Mouse (Mus musculus) heart, adult 2 months (tissue): ENCODE results near the gene Myd88. TPM values are rescaled to one million over a fixed set of nuclear protein-coding genes. Genes with fewer than 3 reads are reported as not detected.
"Not testable (repeated sequence)": the region's sequence is repeated elsewhere in the genome, so short reads cannot be mapped to it uniquely, and the experiment has no call there.

Experiments used
- DNase-seq, 2 experiments: peaks; one replicate each; pipeline ENCODE4 v3.0.0; 2021
- H3K27ac ChIP-seq: fragments of 200-600 bp; 2 replicates; pipeline ENCODE4 v1.8.1; 2022
- H3K27me3 ChIP-seq: fragments of 200-500 bp; 2 replicates; pipeline ENCODE4 v1.6.1; 2012; ENCODE audit warnings: mild to moderate bottlenecking, low read length, inconsistent platforms, mixed read lengths; ENCODE audit not compliant: control insufficient read depth, insufficient read depth
- H3K36me3 ChIP-seq: fragments of 200-500 bp; 2 replicates; pipeline ENCODE4 v1.6.1; 2012; ENCODE audit warnings: low read length, inconsistent platforms; ENCODE audit not compliant: control insufficient read depth, insufficient read depth
- H3K4me1 ChIP-seq: fragments of 200-500 bp; 2 replicates; pipeline ENCODE4 v1.6.1; 2011; ENCODE audit warnings: low read length; ENCODE audit not compliant: control insufficient read depth, insufficient read depth
- H3K4me3 ChIP-seq: fragments of 200-600 bp; 2 replicates; pipeline ENCODE4 v1.8.1; 2022
- H3K79me2 ChIP-seq: fragments of 200-500 bp; replicated peaks from 2 replicates; pipeline ENCODE4 v1.6.1; 2012; ENCODE audit warnings: mild to moderate bottlenecking, inconsistent platforms, low read length, moderate library complexity, mixed read lengths; ENCODE audit not compliant: control insufficient read depth, insufficient read depth
- H3K9ac ChIP-seq: fragments of 200-500 bp; 2 replicates; pipeline ENCODE4 v1.6.1; 2012; ENCODE audit warnings: low read depth, mild to moderate bottlenecking, control low read depth, inconsistent platforms, low read length, mixed read lengths
- CTCF ChIP-seq: fragments of 200-600 bp; IDR thresholded peaks from 2 replicates; pipeline ENCODE4 v1.8.1; 2022; ENCODE audit warnings: antibody characterized with exemption, mild to moderate bottlenecking, moderate library complexity
- EP300 ChIP-seq: fragments of 200-500 bp; IDR thresholded peaks from 2 replicates; pipeline ENCODE4 v1.6.1; 2011; ENCODE audit warnings: low read depth, low read length, control low read depth; ENCODE audit not compliant: insufficient read depth
- POLR2A ChIP-seq: fragments of 200-500 bp; IDR thresholded peaks from 2 replicates; pipeline ENCODE4 v1.6.1; 2011; ENCODE audit warnings: mild to moderate bottlenecking, low read depth, low read length, control low read depth; ENCODE audit not compliant: insufficient read depth
- WGBS: fragments of 180-500 bp; shearing (Covaris S2); methylation state at CpG from one replicate; pipeline ENCODE4 v1.1.7; 2018; 5-methylcytosine and 5-hydroxymethylcytosine counted together
- intact Hi-C: fragments of 180-260 bp; cut with DNase I; formaldehyde crosslinking; loops from one replicate; pipeline ENCODE4 v1.15.1; 2025
- polyA plus RNA-seq: library from polyadenylated mRNA; depleted of rRNA; stranded (reverse); fragments of >200 nt; gene quantifications from 2 replicates; pipeline ENCODE4 v1.2.3, GENCODE M21; 2012
- total RNA-seq, 2 experiments: library from RNA; stranded (reverse); gene quantifications; 2 replicates each; pipeline ENCODE4 v1.2.3; 2021

The Myd88 gene
- total and polyA plus RNA-seq, 3 experiments = 12.1 to 14.8 (median 12.2) TPM

DNA sequence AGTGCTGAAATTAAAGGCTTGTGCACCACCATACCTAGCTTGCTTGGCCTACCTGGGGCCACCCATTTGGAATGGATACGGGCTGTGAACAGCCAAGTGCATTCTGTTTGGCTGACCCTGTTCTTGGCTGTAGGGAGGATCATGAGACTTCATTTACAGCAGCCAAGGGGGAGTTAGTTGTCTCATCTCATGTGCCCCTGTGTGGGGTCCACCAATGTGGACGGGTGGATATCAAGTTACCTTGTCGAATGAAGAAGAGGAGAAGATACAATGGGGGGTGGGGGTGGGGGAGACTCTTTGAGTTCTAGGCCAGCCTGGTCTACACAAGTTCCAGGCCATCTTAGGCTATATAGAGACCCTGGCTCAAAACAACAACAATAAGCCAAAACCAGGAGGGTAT, 33.8 kb upstream of the Myd88 start:
- Histone ChIP-seq H3K9ac (no peak overlapping the region), H3K4me1 (no peaks in the 10 kb centered on the region), H3K4me3 (no peak overlapping the region), H3K27ac (no peak overlapping the region), H3K27me3 (no peaks in the 10 kb centered on the region), H3K79me2 (no peaks in the 10 kb centered on the region), H3K36me3 (no peaks in the 10 kb centered on the region)
- 74% methylated on average over 3 of the region's 3 CpGs for WGBS
- intact Hi-C loops = no loop called here
- no peak for DNase-seq
- TF ChIP-seq EP300 (no peak), POLR2A (no peak)

DNA sequence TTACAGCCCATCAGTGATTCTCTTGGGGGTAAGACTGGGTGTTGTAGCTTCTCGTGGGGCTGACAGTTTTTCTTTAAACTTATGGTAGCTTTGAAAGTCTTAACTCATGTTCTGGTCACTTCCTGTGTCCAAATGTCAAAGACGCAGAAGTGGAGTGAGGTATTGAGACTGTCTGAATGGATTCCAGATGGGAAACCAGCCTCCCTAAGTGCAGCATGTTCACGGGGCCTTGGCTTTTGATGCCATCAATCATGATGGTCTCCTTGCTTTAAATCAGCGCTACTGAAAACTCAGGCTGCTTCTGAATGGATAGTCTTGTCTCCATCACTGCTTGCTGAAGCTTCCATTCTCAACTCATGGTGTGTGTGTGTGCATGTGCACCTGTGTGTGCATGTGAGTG, 30.0 kb upstream of the Myd88 start:
- Histone ChIP-seq H3K36me3 (no peaks in the 10 kb centered on the region), H3K27ac (no peak overlapping the region), H3K27me3 (no peaks in the 10 kb centered on the region), H3K4me1 (no peaks in the 10 kb centered on the region), H3K79me2 (no peaks in the 10 kb centered on the region), H3K4me3 (no peak overlapping the region), H3K9ac (no peak overlapping the region)
- DNase-seq = no peak
- TF ChIP-seq POLR2A (no peak), CTCF (no peak), EP300 (no peak)
- 76% methylated on average over 4 of the region's 4 CpGs for WGBS
- intact Hi-C loops = no loop called here

DNA sequence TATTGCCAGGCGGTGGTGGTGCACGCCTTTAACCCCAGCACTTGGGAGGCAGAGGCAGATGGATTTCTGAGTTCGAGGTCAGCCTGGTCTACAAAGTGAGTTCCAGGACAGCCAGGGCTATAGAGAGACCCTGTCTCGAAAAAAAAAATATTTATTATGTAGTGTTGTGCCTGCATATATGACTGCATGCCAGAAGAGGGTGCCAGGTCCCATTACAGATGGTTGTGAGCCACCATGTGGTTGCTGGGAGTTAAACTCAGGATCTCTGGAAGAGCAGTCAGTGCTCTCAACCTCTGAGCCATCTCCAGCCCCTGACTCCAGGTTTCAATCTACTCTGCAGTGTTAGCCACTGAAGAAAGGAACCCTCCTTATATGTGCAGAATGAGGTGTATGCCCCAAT, 29.6 kb upstream of the Myd88 start:
- 0 out of 2 replicates have a peak, but pooled peaks have one; percentile 15 for TF ChIP-seq CTCF
- WGBS = 84% methylated on average over 4 of the region's 4 CpGs
- H3K9ac ChIP-seq, H3K79me2 ChIP-seq, H3K27me3 ChIP-seq, H3K4me3 ChIP-seq, intact Hi-C loops, H3K4me1 ChIP-seq, H3K27ac ChIP-seq, H3K36me3 ChIP-seq, DNase-seq: not testable (repeated sequence)

DNA sequence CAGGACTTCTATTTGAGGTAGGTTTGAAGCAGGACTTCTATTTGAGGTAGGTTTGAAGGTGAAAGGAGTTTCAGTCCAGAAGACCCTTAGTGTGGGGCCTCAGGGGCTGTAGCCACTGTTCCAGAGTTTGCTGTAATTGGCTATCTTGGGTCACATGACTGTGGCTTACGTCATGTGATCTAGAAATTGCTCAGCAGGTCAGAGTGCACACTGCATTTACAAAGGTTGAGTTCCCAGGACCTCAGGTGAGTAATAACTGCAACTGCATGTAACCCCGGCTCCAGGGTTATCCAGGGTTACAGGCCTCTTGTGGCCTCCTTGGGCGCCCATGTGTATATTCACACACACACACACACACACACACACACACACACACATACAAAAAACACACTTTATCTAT, 27.2 kb upstream of the Myd88 start:
- no peaks in the 10 kb centered on the region for H3K79me2 ChIP-seq
- TF ChIP-seq CTCF = no peak
- TF ChIP-seq EP300 = no peak
- no peak for TF ChIP-seq POLR2A
- no peak overlapping the region for H3K9ac ChIP-seq
- DNase-seq = no peak
- H3K4me1 ChIP-seq = no peaks in the 10 kb centered on the region
- no peak overlapping the region for H3K27ac ChIP-seq
- intact Hi-C loops = no loop called here
- H3K4me3 ChIP-seq = no peak overlapping the region
- H3K27me3 ChIP-seq = no peaks in the 10 kb centered on the region
- 90% methylated on average over 3 of the region's 3 CpGs for WGBS
- no peaks in the 10 kb centered on the region for H3K36me3 ChIP-seq

DNA sequence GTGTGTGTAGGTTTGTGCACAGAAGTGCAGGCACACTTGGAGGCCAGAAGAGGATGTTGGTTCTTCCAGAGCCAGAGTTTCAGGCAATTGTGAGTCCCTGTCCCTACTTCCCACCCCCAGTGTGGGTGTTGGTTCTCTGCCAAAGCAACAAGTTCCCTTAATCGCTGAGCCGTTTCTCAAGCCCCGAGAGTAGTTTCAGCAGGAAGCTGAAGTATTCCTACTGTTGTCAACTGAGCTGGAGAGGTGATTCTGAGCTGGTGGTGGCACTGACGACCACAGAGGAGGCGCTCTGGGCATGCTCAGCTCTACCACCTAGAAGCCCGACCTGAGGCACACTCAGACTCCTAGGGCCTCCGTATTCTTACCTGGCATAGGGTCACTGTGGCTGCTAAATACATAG, 24.1 kb upstream of the Myd88 start, which contains the start of gene Slc22a14:
Slc22a14 (minus strand) TSS at position 270 of the 400 bp plus-strand sequence.
- no peaks in the 10 kb centered on the region for H3K36me3 ChIP-seq
- no peaks in the 10 kb centered on the region for H3K27me3 ChIP-seq
- 49% methylated on average over 7 of the region's 7 CpGs for WGBS
- H3K4me1 ChIP-seq = no peaks in the 10 kb centered on the region
- no peaks in the 10 kb centered on the region for H3K79me2 ChIP-seq
- H3K9ac ChIP-seq = no peak within 1 kb of the TSS
- intact Hi-C loops = no loop called here
- no peak within 1 kb of the TSS for H3K27ac ChIP-seq
- TF ChIP-seq EP300 (no peak), POLR2A (no peak), CTCF (no peak)
- no peak within 1 kb of the TSS for H3K4me3 ChIP-seq
- DNase-seq = peak in 1 of 2 experiments; percentile 51

DNA sequence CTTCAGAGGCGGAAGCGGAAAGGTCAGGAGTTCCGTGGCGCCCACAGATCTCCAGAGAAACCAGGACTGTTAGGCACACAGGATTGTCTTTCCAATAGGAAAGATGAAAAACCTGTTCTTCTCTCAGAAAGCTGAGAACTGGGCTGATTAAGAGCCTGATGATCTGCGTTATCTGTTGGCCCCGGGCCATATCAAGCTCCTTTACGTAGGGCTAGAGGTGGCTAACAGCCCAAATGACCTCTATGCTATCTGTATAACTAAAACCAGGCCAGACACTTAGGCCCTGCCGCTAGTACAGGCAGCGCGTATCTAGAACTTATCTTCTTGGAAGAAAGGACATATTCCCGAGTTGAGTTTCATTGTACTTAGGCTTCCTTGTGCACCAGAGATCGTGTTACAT, 22.0 kb upstream of the Myd88 start:
- DNase-seq = no peak
- H3K79me2 ChIP-seq = no peaks in the 10 kb centered on the region
- H3K27ac ChIP-seq = no peak overlapping the region
- intact Hi-C loops = no loop called here
- H3K27me3 ChIP-seq = no peaks in the 10 kb centered on the region
- H3K4me3 ChIP-seq = no peak overlapping the region
- WGBS = 63% methylated on average over 12 of the region's 12 CpGs
- no peaks in the 10 kb centered on the region for H3K4me1 ChIP-seq
- H3K36me3 ChIP-seq = no peaks in the 10 kb centered on the region
- no peak overlapping the region for H3K9ac ChIP-seq
- TF ChIP-seq EP300 (no peak), POLR2A (no peak), CTCF (no peak)

DNA sequence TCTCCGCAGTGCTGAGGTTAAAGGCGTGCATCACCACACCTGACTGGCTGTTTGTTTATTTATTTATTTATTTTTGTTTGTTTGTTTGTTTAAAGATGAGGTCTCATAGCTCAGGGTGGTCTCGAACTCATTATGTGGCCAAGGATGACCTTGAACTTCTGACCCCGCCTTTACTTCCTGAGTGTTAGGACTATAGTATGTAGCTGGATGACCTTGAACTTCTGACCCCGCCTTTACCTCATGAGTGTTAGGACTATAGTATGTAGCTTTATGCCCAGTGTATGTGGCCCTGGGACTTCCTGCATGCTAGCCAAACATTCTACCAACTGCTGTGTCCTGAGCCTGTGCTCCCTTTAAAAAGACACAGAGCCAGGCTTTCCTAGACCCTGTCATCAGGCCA, 20.2 kb upstream of the Myd88 start:
- no peak for TF ChIP-seq POLR2A
- TF ChIP-seq EP300 = no peak
- no peak for TF ChIP-seq CTCF
- 88% methylated on average over 5 of the region's 5 CpGs for WGBS

More for the DNA sequence above, 20.2 kb upstream of the Myd88 start:
- Histone ChIP-seq H3K79me2 (no peaks in the 10 kb centered on the region), H3K4me3 (no peak overlapping the region), H3K27me3 (no peaks in the 10 kb centered on the region), H3K4me1 (no peaks in the 10 kb centered on the region; the same call in 1 of the 2 replicates), H3K9ac (no peak overlapping the region), H3K36me3 (no peaks in the 10 kb centered on the region), H3K27ac (no peak overlapping the region)
- no peak for DNase-seq
- intact Hi-C loops = no loop called here
